Mouse (Mus musculus) cerebellum, postnatal 4 days (tissue): ENCODE measurements around the gene Atf1.
"Not testable (repeated sequence)": the region's sequence is repeated elsewhere in the genome, so short reads cannot be mapped to it uniquely, and the experiment has no call there.

Source experiments
- DNase-seq, 2 experiments: peaks; one replicate each; pipeline ENCODE4 v3.0.0; 2022; ENCODE audit warnings: low spot score in 2 of 2, mixed read lengths in 1 of 2

The Atf1 gene

DNA sequence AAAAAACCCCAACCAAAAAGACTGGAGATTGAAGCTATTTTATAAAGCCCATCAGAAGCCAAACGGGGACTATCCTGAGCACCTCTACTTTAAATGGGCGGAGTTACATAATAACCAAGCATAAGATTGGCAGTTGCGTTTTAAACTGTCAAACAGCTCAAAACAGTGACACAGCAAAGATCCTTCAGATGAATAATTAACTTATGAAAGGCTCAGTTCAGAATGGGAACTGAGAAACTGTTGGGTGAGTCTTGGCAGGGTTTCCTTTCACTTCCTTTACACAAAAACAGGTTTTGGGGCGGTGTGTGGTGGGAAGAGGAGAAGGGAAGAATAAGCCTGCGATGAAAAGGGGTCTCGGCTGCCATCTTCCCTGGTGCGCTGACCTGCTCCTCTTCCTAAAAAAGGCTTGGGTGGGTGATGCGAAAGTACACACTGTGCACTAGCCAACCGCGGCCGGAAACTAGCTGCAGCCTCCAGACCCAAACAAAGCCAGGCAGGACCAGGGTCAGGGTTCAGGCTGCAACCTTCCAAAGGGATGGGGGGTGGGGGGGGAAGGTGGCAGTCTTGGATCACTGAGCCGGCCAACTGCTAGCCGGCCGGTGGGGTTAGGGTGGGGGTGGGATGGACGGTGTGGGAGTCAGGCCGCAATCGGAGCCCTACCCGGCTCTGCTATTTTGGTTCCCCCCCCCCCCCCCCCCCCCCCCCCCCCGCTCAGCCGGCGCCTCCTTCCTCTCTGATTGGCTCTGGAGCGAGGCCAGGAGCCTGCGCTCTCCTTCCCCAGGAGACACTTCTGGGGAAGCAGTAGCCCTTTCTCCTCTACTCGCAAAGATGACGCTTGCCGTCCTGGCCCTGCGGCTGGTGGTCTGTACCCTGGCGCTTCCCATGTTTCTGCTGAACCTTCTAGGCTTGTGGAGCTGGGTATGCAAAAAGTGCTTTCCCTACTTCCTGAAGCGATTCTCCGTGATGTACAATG lies 76.7 kb downstream of the Atf1 start, which contains the start of gene Mettl7a1:
TSS of gene Mettl7a1 (plus strand) at position 122 of the 973 bp plus-strand sequence.
- DNase-seq, result peak; percentile 31 to 75

- DNase-seq, result no peak
These were observed 78.6 kb downstream of the Atf1 start for GRCm38 (mm10) chr15:100306201-100306600.

GRCm38 (mm10) chr15:100307438-100308096 lies 79.9 kb downstream of the Atf1 start:
- not testable (repeated sequence) for DNase-seq
